Comparison of ENCODE assay signal across 23 mouse cellular contexts in the genomic region with DNA sequence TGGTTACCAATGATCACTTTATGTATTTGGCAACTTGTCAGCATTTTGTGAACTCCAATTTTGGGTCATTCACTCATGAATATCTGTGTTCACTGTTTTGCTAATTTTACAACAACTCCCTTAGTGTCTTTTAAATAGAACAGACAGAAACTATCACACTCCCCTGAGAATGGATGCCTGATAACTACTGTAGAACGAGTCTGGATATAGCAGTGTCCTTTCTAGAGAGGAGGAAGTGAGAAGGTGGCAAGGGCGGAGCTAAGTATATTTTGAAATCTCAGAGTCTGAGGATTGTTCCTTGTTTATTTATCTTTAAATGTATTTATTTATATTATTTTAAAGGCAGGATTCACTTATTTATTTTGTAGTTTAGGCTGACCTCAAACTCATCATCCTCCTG. TPM values are rescaled to one million over a fixed set of nuclear protein-coding genes. Genes with fewer than 3 reads are reported as not detected.
DNase-seq lines count a peak whose midpoint lies in the region; ATAC-seq lines count a peak whose summit lies in the region.
"Had no signal": no experiment of that assay in that cellular context is flagged by ENCODE, and none has a peak within 500 bp of the region (broad histone marks: within the 10 kb centered on the region; RNA-seq: fewer than 3 reads in every experiment).

No protein-coding gene starts in this region.

- DNase-seq in naive thymus-derived CD4-positive, alpha-beta T cell, adult 2 months (ENCODE audit: low read depth), result peak; percentile 41
- no peak for DNase-seq in left cerebral cortex, postnatal 36 days (ENCODE audit: low spot score in 2 of 2)
- no peak for DNase-seq in retina, embryonic 14.5 days (ENCODE audit: low spot score)
- DNase-seq in right cerebral cortex, postnatal 36 days (ENCODE audit: low spot score in 2 of 2), result no peak
- DNase-seq: adrenal gland, adult 2 months; adrenal gland, postnatal 25 days; cerebellum, adult 2 months; cerebellum, postnatal 14 days; gastrocnemius, postnatal 10 days; heart, adult 2 months had no signal

- intact Hi-C loops in left cerebral cortex, postnatal 36 days (cut with DNase I), result no loop called here

- 13% methylated on average over 2 of the region's 2 CpGs for WGBS in macrophage (ENCODE audit: missing documents)

- H3K27ac ChIP-seq in macrophage, result 0 out of 2 replicates have a peak overlapping the region, but pooled peaks have one; percentile 17
- H3K27ac ChIP-seq: embryonic facial prominence, embryonic 12.5 days; forebrain, embryonic 15.5 days; heart, adult 2 months; hindbrain, embryonic 10.5 days; hindbrain, embryonic 14.5 days had no signal

- H3K36me3 ChIP-seq in macrophage (ENCODE audit: inconsistent target), result no peaks in the 10 kb centered on the region
- H3K36me3 ChIP-seq: embryonic facial prominence, embryonic 12.5 days; forebrain, embryonic 15.5 days; heart, embryonic 12.5 days; hindbrain, embryonic 10.5 days had no signal

- H3K79me2 ChIP-seq in macrophage (ENCODE audit: inconsistent target), result no peaks in the 10 kb centered on the region

- peak; percentile 73 for ATAC-seq in CD4-positive, CD25-positive, alpha-beta regulatory T cell, adult 4 months
- ATAC-seq in common myeloid progenitor, adult 5-6 weeks (replicated peaks; ENCODE audit: low read depth, poor library complexity, severe bottlenecking), result peak; percentile 69; the same call in 1 of the 2 replicates
- ATAC-seq: forebrain, embryonic 15.5 days; Patski had no signal

- no peak overlapping the region for H3K4me3 ChIP-seq in macrophage (ENCODE audit: inconsistent target)
- H3K4me3 ChIP-seq: embryonic facial prominence, embryonic 12.5 days; forebrain, embryonic 15.5 days; heart, adult 2 months; heart, embryonic 12.5 days; hindbrain, embryonic 10.5 days had no signal

RNA-seq across cellular contexts. Expression of a gene that starts 7.6 kb away (rescaled TPM):
- polyA plus RNA-seq in CD4-positive, CD25-positive, alpha-beta regulatory T cell, adult 4 months (2017; shearing (Covaris generic)), result 10 to 100 TPM; 55.6 to 63.7 TPM
- 1.1 and 2.3 TPM in 2 replicates for total RNA-seq in common myeloid progenitor, adult 5-6 weeks (2017)
- 1 to 10 TPM in 8 of 26 experiments, under 1 TPM in 15, not detected in 3; 0.22 to 9.0 (median 0.70) TPM for total RNA-seq in macrophage (2018; cell fraction: chromatin; rRNA removed)
- 1 to 10 TPM in 21 of 26 experiments, under 1 TPM in 5; 0.48 to 4.7 (median 1.5) TPM for total RNA-seq in macrophage (2018; cell fraction: cytosol; rRNA removed)
- total RNA-seq in macrophage (2018; cell fraction: nucleus; rRNA removed), result 1 to 10 TPM in 23 of 26 experiments, under 1 TPM in 3; 0.64 to 9.1 (median 3.3) TPM
- 0.53 to 2.3 TPM (median 0.56 TPM) in 3 replicates for polyA plus RNA-seq in macrophage (2018)
- total RNA-seq in left cerebral cortex, postnatal 36 days (2021), result not detected
- total RNA-seq: adrenal gland, postnatal 25 days; gastrocnemius, postnatal 4 days; heart, adult 2 months; heart, postnatal 25 days; MEL had no signal
- polyA plus RNA-seq: adrenal gland, adult 2 months; embryonic facial prominence, embryonic 12.5 days; forebrain, embryonic 11.5 days; heart, embryonic 12.5 days; hindbrain, embryonic 10.5 days; hindbrain, embryonic 14.5 days; Patski had no signal
